In genomic region chr11:11822181-11823095, GRCm38 (mm10) we compare ENCODE assay signal across 8 mouse cellular contexts. TPM values are rescaled to one million over a fixed set of nuclear protein-coding genes. Genes with fewer than 3 reads are reported as not detected.
A peak's percentile ranks its signal among the peaks of the same experiment; 100 is the strongest.
DNase-seq lines count a peak whose midpoint lies in the region; ATAC-seq lines count a peak whose summit lies in the region.

No protein-coding gene starts in this region.

- H3K36me3 ChIP-seq in lung, embryonic 15.5 days, result no peaks in the 10 kb centered on the region
- no peaks in the 10 kb centered on the region for H3K36me3 ChIP-seq in embryonic facial prominence, embryonic 14.5 days (ENCODE audit: control insufficient read depth, insufficient read depth, low read length)
- H3K36me3 ChIP-seq in neural tube, embryonic 14.5 days (ENCODE audit: control insufficient read depth, insufficient read depth, low read length), result no peaks in the 10 kb centered on the region

- no peak for DNase-seq in lung, postnatal 36 days
- DNase-seq in embryonic facial prominence, embryonic 14.5 days (ENCODE audit: low spot score), result no peak
- DNase-seq in kidney, postnatal 4 days, result peak; percentile 53 to 66
- DNase-seq in left cerebral cortex, postnatal 36 days (ENCODE audit: low spot score in 2 of 2), result no peak
- DNase-seq in ovary, postnatal 14 days (ENCODE audit: low spot score), result no peak
- DNase-seq in thymus, postnatal 36 days, result no peak

- peak overlapping the region; percentile 10; the same call in 1 of the 2 replicates for H3K9ac ChIP-seq in lung, embryonic 15.5 days
- H3K9ac ChIP-seq in embryonic facial prominence, embryonic 14.5 days (ENCODE audit: low read depth, low read length), result peak overlapping the region; percentile 46
- H3K9ac ChIP-seq in neural tube, embryonic 14.5 days (replicated peaks; ENCODE audit: low read depth, low read length), result peak overlapping the region; percentile 32; the same call in 1 of the 2 replicates

- ATAC-seq in lung, embryonic 15.5 days (ENCODE audit: borderline replicate concordance, extremely low read depth, low FRiP score, low TSS enrichment), result peak; percentile 12; the same call in 1 of the 2 replicates
- ATAC-seq in embryonic facial prominence, embryonic 14.5 days (ENCODE audit: low read depth), result 0 out of 2 replicates have a peak, but pooled peaks have one; percentile 3
- peak; percentile 18; the same call in 1 of the 2 replicates for ATAC-seq in neural tube, embryonic 14.5 days (ENCODE audit: low read depth)

- H3K27ac ChIP-seq in lung, embryonic 15.5 days, result peak overlapping the region; percentile 92
- H3K27ac ChIP-seq in embryonic facial prominence, embryonic 14.5 days (replicated peaks; ENCODE audit: low read depth, low read length), result peak overlapping the region; percentile 97
- H3K27ac ChIP-seq in neural tube, embryonic 14.5 days (ENCODE audit: low read depth, low read length), result peak overlapping the region; percentile 73

- no peak overlapping the region for H3K4me2 ChIP-seq in lung, embryonic 15.5 days
- peak overlapping the region; percentile 33 for H3K4me2 ChIP-seq in embryonic facial prominence, embryonic 14.5 days (ENCODE audit: low read depth, low read length)
- peak overlapping the region; percentile 40 for H3K4me2 ChIP-seq in neural tube, embryonic 14.5 days (ENCODE audit: low read depth, low read length)

- H3K27me3 ChIP-seq in lung, embryonic 15.5 days, result no peaks in the 10 kb centered on the region
- no peaks in the 10 kb centered on the region for H3K27me3 ChIP-seq in embryonic facial prominence, embryonic 14.5 days (replicated peaks; ENCODE audit: control insufficient read depth, insufficient read depth, low read length)
- no peaks in the 10 kb centered on the region for H3K27me3 ChIP-seq in neural tube, embryonic 14.5 days (ENCODE audit: control insufficient read depth, insufficient read depth, low read length)

- H3K4me1 ChIP-seq in lung, embryonic 15.5 days, result peaks cover 54% of the 10 kb centered on the region
- peaks cover 52% of the 10 kb centered on the region for H3K4me1 ChIP-seq in embryonic facial prominence, embryonic 14.5 days (ENCODE audit: control insufficient read depth, insufficient read depth, low read length)
- H3K4me1 ChIP-seq in neural tube, embryonic 14.5 days (ENCODE audit: control insufficient read depth, insufficient read depth, low read length), result peaks cover 12% of the 10 kb centered on the region; the same call in 1 of the 2 replicates

- 9% methylated on average over 20 of the region's 20 CpGs for WGBS in lung, embryonic 15.5 days
- 13% methylated on average over 20 of the region's 20 CpGs for whole genome bisulfite sequencing in embryonic facial prominence, embryonic 14.5 days
- WGBS in neural tube, embryonic 14.5 days, result 4% methylated on average over 20 of the region's 20 CpGs

- intact Hi-C loops in left cerebral cortex, postnatal 36 days (cut with DNase I), result loop anchor here (5.0 kb wide), 2 partner anchors 470 to 715 kb away; no protein-coding TSS in a partner anchor

- H3K4me3 ChIP-seq in lung, embryonic 15.5 days, result no peak overlapping the region
- H3K4me3 ChIP-seq in embryonic facial prominence, embryonic 14.5 days (ENCODE audit: low read depth, low read length), result no peak overlapping the region
- no peak overlapping the region for H3K4me3 ChIP-seq in neural tube, embryonic 14.5 days (ENCODE audit: low read depth, low read length)

- no peaks in the 10 kb centered on the region for H3K9me3 ChIP-seq in lung, embryonic 15.5 days
- no peaks in the 10 kb centered on the region for H3K9me3 ChIP-seq in embryonic facial prominence, embryonic 14.5 days (ENCODE audit: control insufficient read depth, low read length)
- no peaks in the 10 kb centered on the region for H3K9me3 ChIP-seq in neural tube, embryonic 14.5 days (ENCODE audit: control insufficient read depth, low read length)

RNA-seq across cellular contexts. Expression of gene Fignl1, which starts 13.7 kb away (rescaled TPM):
- polyA plus RNA-seq in lung, embryonic 15.5 days (2015; fragmentation: Nextera tagmentation; extraction: Ambion mirVana), result 86.1 and 88.1 TPM in 2 replicates
- 45.5 and 55.6 TPM in 2 replicates for polyA plus RNA-seq in embryonic facial prominence, embryonic 14.5 days (2014; fragmentation: Nextera tagmentation; extraction: Ambion mirVana)
- 8.0 and 9.5 TPM in 2 replicates for polyA plus RNA-seq in neural tube, embryonic 14.5 days (2014; fragmentation: Nextera tagmentation; extraction: Ambion mirVana)
- total RNA-seq in left cerebral cortex, postnatal 36 days (2021), result under 1 TPM; 0.49 to 0.63 TPM

Comparison
In these comparisons a context has a peak if more than half of its experiments do, and no peak if none do; other contexts are left out.
1. DNase-seq: peak in kidney, postnatal 4 days (2 of 2); none in lung, postnatal 36 days (single experiment), embryonic facial prominence, embryonic 14.5 days (single experiment), left cerebral cortex, postnatal 36 days (0 of 2), ovary, postnatal 14 days (single experiment) and thymus, postnatal 36 days (0 of 2).
2. Peak in every context shown above with its lines, with median percentiles within 50 percentile points of each other: ATAC-seq, H3K27ac ChIP-seq and H3K9ac ChIP-seq.